Mouse (Mus musculus) midbrain, embryonic 13.5 days (tissue): Measurements from ENCODE around the gene Rsph10b. TPM values are rescaled to one million over a fixed set of nuclear protein-coding genes. Genes with fewer than 3 reads are reported as not detected.
A peak's percentile ranks its signal among the peaks of the same experiment; 100 is the strongest.

Experiments
- ATAC-seq: fragments of 200-750 bp; cut with Nextera tagmentation; 2 replicates; pipeline ENCODE4 v1.8.0; 2017; ENCODE audit warnings: mild to moderate bottlenecking, moderate TSS enrichment, moderate library complexity
- H3K27ac ChIP-seq: fragments of 300-500 bp; sonication (generic); 2 replicates; pipeline ENCODE4 v1.5.1; 2015; ENCODE audit warnings: inconsistent platforms, mild to moderate bottlenecking, moderate library complexity
- H3K27me3 ChIP-seq: fragments of 300-500 bp; sonication (generic); 2 replicates; pipeline ENCODE4 v1.6.1; 2015; ENCODE audit warnings: mild to moderate bottlenecking, inconsistent platforms
- H3K36me3 ChIP-seq: fragments of 300-500 bp; sonication (generic); 2 replicates; pipeline ENCODE4 v1.6.1; 2015; ENCODE audit warnings: mild to moderate bottlenecking, inconsistent platforms
- H3K4me1 ChIP-seq: fragments of 300-500 bp; sonication (generic); replicated peaks from 2 replicates; pipeline ENCODE4 v1.6.1; 2015; ENCODE audit warnings: inconsistent platforms
- H3K4me2 ChIP-seq: fragments of 300-500 bp; sonication (generic); replicated peaks from 2 replicates; pipeline ENCODE4 v1.6.1; 2015; ENCODE audit warnings: moderate library complexity, mild to moderate bottlenecking, inconsistent platforms
- H3K4me3 ChIP-seq: fragments of 300-500 bp; sonication (generic); replicated peaks from 2 replicates; pipeline ENCODE4 v1.5.1; 2015; ENCODE audit warnings: mild to moderate bottlenecking, inconsistent platforms
- H3K9ac ChIP-seq: fragments of 300-500 bp; sonication (generic); replicated peaks from 2 replicates; pipeline ENCODE4 v1.6.1; 2015; ENCODE audit warnings: mild to moderate bottlenecking, inconsistent platforms
- H3K9me3 ChIP-seq: fragments of 300-500 bp; sonication (generic); 2 replicates; pipeline ENCODE4 v1.6.1; 2016; ENCODE audit warnings: mild to moderate bottlenecking, inconsistent platforms
- WGBS: fragments of 180-500 bp; shearing (Covaris S2); methylation state at CpG from one replicate; pipeline ENCODE4 v1.1.7; 2015; 5-methylcytosine and 5-hydroxymethylcytosine counted together
- polyA plus RNA-seq: library from polyadenylated mRNA; unstranded; fragments of >200 nt; fragmentation: Nextera tagmentation; extraction: Ambion mirVana; gene quantifications from 2 replicates; pipeline ENCODE4 v1.2.1, GENCODE M21; 2015

The Rsph10b gene
- 2.2 and 2.4 TPM in 2 replicates for polyA plus RNA-seq

GRCm38 (mm10) chr5:143932831-143933230, at the start of gene Rsph10b:
Gene Rsph10b, plus strand, starts transcription at chr5:143933035.
- Histone ChIP-seq H3K4me1 (no peaks in the 10 kb centered on the region), H3K4me3 (no peak within 1 kb of the TSS), H3K9me3 (no peaks in the 10 kb centered on the region), H3K9ac (no peak within 1 kb of the TSS), H3K27me3 (no peaks in the 10 kb centered on the region), H3K36me3 (peaks cover 42% of the 10 kb centered on the region), H3K27ac (no peak within 1 kb of the TSS), H3K4me2 (0 out of 2 replicates have a peak within 1 kb of the TSS, but pooled peaks have one; percentile 17)
- 0 out of 2 replicates have a peak, but pooled peaks have one; percentile 17 for ATAC-seq
- WGBS = 14% methylated on average over 8 of the region's 8 CpGs

- ATAC-seq = no peak
- Histone ChIP-seq H3K27ac (no peak overlapping the region), H3K36me3 (peaks cover 98% of the 10 kb centered on the region), H3K9me3 (0 out of 2 replicates have a peak, but pooled peaks cover 4% of the 10 kb centered on the region), H3K9ac (no peak overlapping the region), H3K4me2 (no peak overlapping the region), H3K4me1 (no peaks in the 10 kb centered on the region), H3K27me3 (no peaks in the 10 kb centered on the region), H3K4me3 (no peak overlapping the region)
- WGBS = 98% methylated on average over 3 of the region's 3 CpGs
Observed at GRCm38 (mm10) chr5:143885274-143885673, 47.6 kb upstream of the Rsph10b start.

- Histone ChIP-seq H3K4me3 (no peak overlapping the region), H3K9ac (no peak overlapping the region), H3K36me3 (peaks cover 89% of the 10 kb centered on the region), H3K9me3 (0 out of 2 replicates have a peak, but pooled peaks cover 4% of the 10 kb centered on the region), H3K27me3 (no peaks in the 10 kb centered on the region), H3K4me2 (no peak overlapping the region), H3K27ac (no peak overlapping the region), H3K4me1 (no peaks in the 10 kb centered on the region)
- WGBS = 89% methylated on average over 6 of the region's 6 CpGs
- ATAC-seq = no peak
Observed at GRCm38 (mm10) chr5:143890741-143891140, 42.1 kb upstream of the Rsph10b start.

GRCm38 (mm10) chr5:143892255-143892886, 40.5 kb upstream of the Rsph10b start:
- no peak for ATAC-seq
- Histone ChIP-seq H3K4me1 (no peaks in the 10 kb centered on the region), H3K4me3 (no peak overlapping the region), H3K27me3 (no peaks in the 10 kb centered on the region), H3K27ac (no peak overlapping the region), H3K9me3 (no peaks in the 10 kb centered on the region), H3K36me3 (peaks cover 84% of the 10 kb centered on the region), H3K9ac (no peak overlapping the region), H3K4me2 (no peak overlapping the region)
- 77% methylated on average over 9 of the region's 9 CpGs for WGBS

- no peaks in the 10 kb centered on the region for H3K9me3 ChIP-seq
- H3K9ac ChIP-seq = no peak overlapping the region
- no peak overlapping the region for H3K4me2 ChIP-seq
- no peaks in the 10 kb centered on the region for H3K27me3 ChIP-seq
- H3K27ac ChIP-seq = no peak overlapping the region
- H3K4me1 ChIP-seq = no peaks in the 10 kb centered on the region
- WGBS = 90% methylated on average over 5 of the region's 5 CpGs
- H3K4me3 ChIP-seq = no peak overlapping the region
- peaks cover 85% of the 10 kb centered on the region for H3K36me3 ChIP-seq
- no peak for ATAC-seq
Observed at GRCm38 (mm10) chr5:143893396-143893795, 39.4 kb upstream of the Rsph10b start.

GRCm38 (mm10) chr5:143897635-143898330, 35.1 kb upstream of the Rsph10b start, which contains the start of gene Ankrd61:
Gene Ankrd61, minus strand, starts transcription at chr5:143897685.
- H3K9me3 ChIP-seq = no peaks in the 10 kb centered on the region
- H3K4me3 ChIP-seq = no peak within 1 kb of the TSS
- H3K27ac ChIP-seq = no peak within 1 kb of the TSS
- no peak within 1 kb of the TSS for H3K4me2 ChIP-seq
- no peaks in the 10 kb centered on the region for H3K27me3 ChIP-seq
- peaks cover 88% of the 10 kb centered on the region for H3K36me3 ChIP-seq
- ATAC-seq = no peak
- no peaks in the 10 kb centered on the region for H3K4me1 ChIP-seq
- H3K9ac ChIP-seq = no peak within 1 kb of the TSS
- WGBS = 86% methylated on average over 14 of the region's 14 CpGs

- WGBS = 88% methylated on average over 3 of the region's 3 CpGs
- Histone ChIP-seq H3K4me3 (no peak overlapping the region), H3K9me3 (no peaks in the 10 kb centered on the region), H3K36me3 (peaks cover 89% of the 10 kb centered on the region), H3K4me2 (no peak overlapping the region), H3K4me1 (no peaks in the 10 kb centered on the region), H3K27ac (no peak overlapping the region), H3K27me3 (no peaks in the 10 kb centered on the region), H3K9ac (no peak overlapping the region)
- no peak for ATAC-seq
Observed at GRCm38 (mm10) chr5:143902111-143902510, 30.7 kb upstream of the Rsph10b start.

GRCm38 (mm10) chr5:143903813-143904212, 29.0 kb upstream of the Rsph10b start:
- ATAC-seq = no peak
- 92% methylated on average over 4 of the region's 4 CpGs for WGBS
- H3K36me3 ChIP-seq = peaks cover 79% of the 10 kb centered on the region

GRCm38 (mm10) chr5:143906429-143906828, 26.4 kb upstream of the Rsph10b start:
- H3K27me3 ChIP-seq = no peaks in the 10 kb centered on the region
- H3K9me3 ChIP-seq = no peaks in the 10 kb centered on the region
- no peak overlapping the region for H3K4me3 ChIP-seq
- H3K27ac ChIP-seq = no peak overlapping the region
- H3K4me2 ChIP-seq = no peak overlapping the region
- peaks cover 54% of the 10 kb centered on the region for H3K36me3 ChIP-seq
- ATAC-seq = no peak
- WGBS = 92% methylated on average over 8 of the region's 8 CpGs
- H3K4me1 ChIP-seq = peaks cover 28% of the 10 kb centered on the region
- no peak overlapping the region for H3K9ac ChIP-seq

More at GRCm38 (mm10) chr5:143903813-143904212, 29.0 kb upstream of the Rsph10b start:
- Histone ChIP-seq H3K9ac (no peak overlapping the region), H3K4me1 (peaks cover 15% of the 10 kb centered on the region), H3K9me3 (no peaks in the 10 kb centered on the region), H3K27me3 (no peaks in the 10 kb centered on the region), H3K4me3 (no peak overlapping the region), H3K4me2 (no peak overlapping the region), H3K27ac (no peak overlapping the region)

GRCm38 (mm10) chr5:143908926-143909325, 23.9 kb upstream of the Rsph10b start:
- peak overlapping the region; percentile 85 for H3K27ac ChIP-seq
- peak overlapping the region; percentile 80 for H3K4me2 ChIP-seq
- H3K9me3 ChIP-seq = no peaks in the 10 kb centered on the region
- H3K4me3 ChIP-seq = peak overlapping the region; percentile 63
- H3K4me1 ChIP-seq = peaks cover 28% of the 10 kb centered on the region
- no peak for ATAC-seq
- 6% methylated on average over 9 of the region's 9 CpGs for WGBS
- H3K27me3 ChIP-seq = no peaks in the 10 kb centered on the region
- H3K9ac ChIP-seq = peak overlapping the region; percentile 77
- peaks cover 31% of the 10 kb centered on the region for H3K36me3 ChIP-seq

- WGBS = under 1% methylated on average over 70 of the region's 70 CpGs
- Histone ChIP-seq H3K4me2 (peak within 1 kb of the TSS; percentile 80), H3K27me3 (no peaks in the 10 kb centered on the region), H3K4me1 (peaks cover 28% of the 10 kb centered on the region), H3K9me3 (no peaks in the 10 kb centered on the region), H3K27ac (peak within 1 kb of the TSS; percentile 85), H3K36me3 (peaks cover 28% of the 10 kb centered on the region), H3K9ac (peak within 1 kb of the TSS; percentile 77), H3K4me3 (peak within 1 kb of the TSS; percentile 63)
- ATAC-seq = peak; percentile 100
Observed at GRCm38 (mm10) chr5:143909417-143910400, 23.1 kb upstream of the Rsph10b start, which contains the start of the genes Aimp2 and Pms2. Gene Aimp2, minus strand, starts transcription at chr5:143909847. Gene Pms2, plus strand, starts transcription at chr5:143909964.
